Mouse (Mus musculus) forebrain, embryonic 13.5 days (tissue): ENCODE data around the gene 9930111J21Rik1. TPM values are rescaled to one million over a fixed set of nuclear protein-coding genes. Genes with fewer than 3 reads are reported as not detected.
"Not testable (repeated sequence)": the region's sequence is repeated elsewhere in the genome, so short reads cannot be mapped to it uniquely, and the experiment has no call there.

ENCODE experiments used
- ATAC-seq: fragments of 200-750 bp; cut with Nextera tagmentation; 2 replicates; pipeline ENCODE4 v1.8.0; 2017
- H3K27ac ChIP-seq: fragments of 300-500 bp; sonication (generic); 2 replicates; pipeline ENCODE4 v1.5.1; 2015; ENCODE audit warnings: inconsistent platforms, mild to moderate bottlenecking, moderate library complexity
- H3K27me3 ChIP-seq: fragments of 300-500 bp; sonication (generic); 2 replicates; pipeline ENCODE4 v1.6.1; 2015; ENCODE audit warnings: mild to moderate bottlenecking, inconsistent platforms
- H3K36me3 ChIP-seq: fragments of 300-500 bp; sonication (generic); 2 replicates; pipeline ENCODE4 v1.6.1; 2015; ENCODE audit warnings: mild to moderate bottlenecking, inconsistent platforms; ENCODE audit not compliant: poor library complexity, severe bottlenecking
- H3K4me1 ChIP-seq: fragments of 300-500 bp; sonication (generic); 2 replicates; pipeline ENCODE4 v1.6.1; 2015; ENCODE audit warnings: inconsistent platforms
- H3K4me2 ChIP-seq: fragments of 300-500 bp; sonication (generic); 2 replicates; pipeline ENCODE4 v1.6.1; 2015; ENCODE audit warnings: inconsistent platforms, mild to moderate bottlenecking, moderate library complexity
- H3K4me3 ChIP-seq: fragments of 300-500 bp; sonication (generic); 2 replicates; pipeline ENCODE4 v1.5.1; 2015; ENCODE audit warnings: mild to moderate bottlenecking, inconsistent platforms
- H3K9ac ChIP-seq: fragments of 300-500 bp; sonication (generic); 2 replicates; pipeline ENCODE4 v1.6.1; 2015; ENCODE audit warnings: mild to moderate bottlenecking, inconsistent platforms
- H3K9me3 ChIP-seq: fragments of 300-500 bp; sonication (generic); replicated peaks from 2 replicates; pipeline ENCODE4 v1.6.1; 2016; ENCODE audit warnings: inconsistent platforms
- WGBS: fragments of 180-500 bp; shearing (Covaris S2); methylation state at CpG from one replicate; pipeline ENCODE4 v1.1.7; 2015; 5-methylcytosine and 5-hydroxymethylcytosine counted together
- polyA plus RNA-seq: library from polyadenylated mRNA; unstranded; fragments of >200 nt; fragmentation: Nextera tagmentation; extraction: Ambion mirVana; gene quantifications from 2 replicates; pipeline ENCODE4 v1.2.1, GENCODE M21; 2015

9930111J21Rik1 gene
- polyA plus RNA-seq, 1 experiment from 2014 or later: 0.15 TPM

DNA sequence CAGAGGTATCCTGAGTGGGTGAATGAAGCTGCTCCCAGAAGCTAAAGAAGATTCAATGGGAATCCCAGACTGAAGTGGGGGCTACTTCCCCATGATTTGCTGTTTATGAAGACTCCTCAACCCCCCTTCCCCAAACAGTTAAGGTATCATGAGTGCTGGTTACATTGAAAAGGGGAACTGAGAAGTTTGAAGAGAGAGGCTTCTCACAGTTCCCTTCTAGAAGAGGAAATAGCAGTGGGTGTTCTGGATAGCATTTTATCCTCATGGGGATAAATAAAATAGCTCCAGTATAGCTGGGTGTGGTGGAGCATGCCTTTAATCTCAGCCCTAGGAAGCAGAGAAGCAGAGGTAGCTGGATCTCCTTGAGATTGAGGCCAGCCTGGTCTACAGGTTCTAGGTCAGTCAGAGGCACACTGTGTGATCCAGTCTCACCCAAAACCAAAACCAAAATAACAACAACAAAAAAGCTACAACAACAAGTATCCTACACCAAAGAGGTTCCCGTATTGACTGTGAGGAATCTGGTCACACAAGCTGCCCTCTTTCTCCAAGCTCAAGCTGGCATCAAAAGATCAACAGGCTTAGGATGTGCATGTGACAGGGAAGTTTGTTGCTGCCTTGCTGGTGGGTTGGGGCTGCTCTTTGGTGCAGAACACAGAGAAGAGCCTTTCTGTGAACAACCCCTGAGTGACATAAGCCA lies 808 bp downstream of the 9930111J21Rik1 start, which contains the start of gene Olfr56:
Olfr56 (plus strand) TSS at position 650 of the 700 bp plus-strand sequence.
- not testable (repeated sequence) for H3K27ac ChIP-seq, H3K4me3 ChIP-seq, H3K27me3 ChIP-seq, H3K4me1 ChIP-seq, H3K9ac ChIP-seq, H3K4me2 ChIP-seq, H3K36me3 ChIP-seq, ATAC-seq, H3K9me3 ChIP-seq
- no CpG with 5 or more reads among the region's 1 CpGs for WGBS

DNA sequence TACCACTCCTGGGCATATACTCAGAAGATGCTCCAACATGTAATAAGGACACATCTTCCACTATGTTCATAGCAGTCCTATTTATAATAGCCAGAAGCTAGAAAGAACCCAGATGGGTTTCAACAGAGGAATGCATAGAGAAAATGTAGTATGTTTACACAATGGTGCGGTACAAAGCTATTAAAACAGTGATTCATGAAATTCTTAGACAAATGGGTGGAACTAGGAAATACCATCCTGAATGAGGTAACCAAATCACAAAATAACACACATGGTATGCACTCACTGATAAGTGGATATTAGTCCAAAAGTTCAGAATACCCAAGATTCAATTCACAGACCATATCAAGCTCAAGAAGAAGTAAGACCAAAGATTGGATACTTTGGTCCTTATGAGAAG lies 4.5 kb downstream of the 9930111J21Rik1 start:
- not testable (repeated sequence) for H3K9ac ChIP-seq, H3K9me3 ChIP-seq, H3K4me3 ChIP-seq, H3K27me3 ChIP-seq, H3K4me2 ChIP-seq, ATAC-seq, H3K27ac ChIP-seq, H3K4me1 ChIP-seq, H3K36me3 ChIP-seq
- WGBS: no CpG with 5 or more reads among the region's 1 CpGs

DNA sequence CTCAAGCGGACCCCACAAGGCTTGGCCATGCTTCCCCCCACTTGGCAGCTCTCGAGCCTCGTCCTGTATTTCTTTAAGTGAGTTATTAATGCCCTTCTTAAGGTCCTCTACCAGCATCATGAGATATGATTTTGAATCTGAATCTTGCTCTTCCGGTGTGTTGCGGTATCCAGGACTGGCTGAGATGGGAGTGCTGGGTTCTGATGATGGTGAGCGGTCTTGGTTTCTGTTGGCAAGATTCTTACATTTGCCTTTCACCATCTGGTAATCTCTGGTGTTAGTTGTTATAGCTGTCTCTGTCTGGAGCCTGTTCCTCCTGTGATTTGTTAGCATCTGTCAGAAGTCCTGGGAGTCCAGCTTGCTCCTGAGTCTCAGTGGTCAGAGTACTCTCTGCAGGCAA lies 33.1 kb downstream of the 9930111J21Rik1 start, which contains the start of gene Psme2b:
Psme2b (minus strand) TSS at position 101 of the 400 bp plus-strand sequence.
- not testable (repeated sequence) for ATAC-seq, H3K9me3 ChIP-seq, H3K36me3 ChIP-seq, H3K4me2 ChIP-seq, H3K27me3 ChIP-seq, H3K4me3 ChIP-seq, H3K27ac ChIP-seq, H3K9ac ChIP-seq, H3K4me1 ChIP-seq
- WGBS: 91% methylated on average over 6 of the region's 6 CpGs

DNA sequence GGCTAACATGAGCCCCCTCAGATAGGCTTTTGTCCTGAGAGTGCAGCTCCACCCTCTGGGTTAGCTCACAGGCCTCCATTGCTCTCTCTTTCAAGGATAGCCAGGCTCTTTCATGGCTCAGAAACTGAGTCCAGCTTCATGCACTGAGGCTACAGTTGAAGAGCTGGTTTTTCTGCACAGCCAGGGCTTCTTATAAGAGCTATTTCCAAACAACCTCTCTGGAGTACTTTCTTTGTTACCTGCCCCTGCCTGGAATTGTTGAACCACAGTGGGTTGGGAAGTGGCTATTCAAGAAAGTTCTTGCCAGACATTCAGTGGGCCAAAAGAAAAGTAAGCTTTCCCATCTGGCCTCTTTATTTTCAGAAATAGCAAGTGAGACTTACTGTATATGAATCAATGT lies 39.9 kb downstream of the 9930111J21Rik1 start:
- not testable (repeated sequence) for H3K4me2 ChIP-seq, H3K4me3 ChIP-seq, H3K27ac ChIP-seq, H3K9me3 ChIP-seq, H3K4me1 ChIP-seq, ATAC-seq, H3K27me3 ChIP-seq, H3K36me3 ChIP-seq, H3K9ac ChIP-seq

DNA sequence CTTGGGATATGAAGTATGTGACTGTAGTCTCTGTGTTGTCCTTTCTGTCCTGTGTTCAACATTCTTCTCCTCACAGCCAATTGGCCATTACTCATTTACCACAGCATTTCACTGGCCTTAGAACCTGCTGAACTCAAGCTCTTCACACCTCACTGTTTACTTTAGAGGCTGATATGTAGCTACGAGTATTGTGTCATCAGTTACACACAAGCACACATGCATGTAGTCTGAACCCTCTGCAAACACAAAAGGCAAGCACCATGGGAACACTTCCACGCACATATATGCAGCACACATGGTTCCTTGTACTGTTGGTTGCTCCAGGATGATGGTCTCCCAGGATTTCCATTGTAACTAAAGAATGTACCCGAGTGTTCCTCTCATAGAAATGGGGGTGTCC lies 43.9 kb downstream of the 9930111J21Rik1 start:
- not testable (repeated sequence) for H3K4me3 ChIP-seq, H3K4me2 ChIP-seq, H3K27me3 ChIP-seq, H3K36me3 ChIP-seq, H3K9me3 ChIP-seq, H3K27ac ChIP-seq, H3K4me1 ChIP-seq, H3K9ac ChIP-seq, ATAC-seq
- no CpG with 5 or more reads among the region's 3 CpGs for WGBS

DNA sequence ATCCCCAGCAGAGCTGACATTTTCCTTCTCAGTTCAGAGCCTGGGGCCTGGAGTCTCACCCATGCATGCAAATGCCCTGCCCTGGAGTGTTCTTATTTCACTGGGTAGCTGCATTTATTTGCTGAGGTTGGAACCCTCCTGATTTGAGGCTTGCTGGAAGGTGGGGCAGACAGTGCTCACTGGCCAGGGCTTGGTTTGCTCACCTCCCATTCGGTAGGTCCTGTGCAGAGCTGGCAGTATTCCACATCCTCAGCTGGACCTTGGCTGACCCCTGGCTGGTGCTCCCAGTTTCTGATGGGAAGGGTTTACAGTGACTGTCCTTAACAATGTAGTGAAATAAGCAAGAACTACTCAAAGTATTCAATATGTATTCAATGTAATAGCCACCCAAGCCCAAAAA lies 45.3 kb downstream of the 9930111J21Rik1 start:
- not testable (repeated sequence) for H3K27me3 ChIP-seq, ATAC-seq, H3K27ac ChIP-seq, H3K36me3 ChIP-seq, H3K4me2 ChIP-seq, H3K4me3 ChIP-seq, H3K4me1 ChIP-seq, H3K9me3 ChIP-seq, H3K9ac ChIP-seq
- WGBS: 81% methylated on average over 1 of the region's 1 CpGs

DNA sequence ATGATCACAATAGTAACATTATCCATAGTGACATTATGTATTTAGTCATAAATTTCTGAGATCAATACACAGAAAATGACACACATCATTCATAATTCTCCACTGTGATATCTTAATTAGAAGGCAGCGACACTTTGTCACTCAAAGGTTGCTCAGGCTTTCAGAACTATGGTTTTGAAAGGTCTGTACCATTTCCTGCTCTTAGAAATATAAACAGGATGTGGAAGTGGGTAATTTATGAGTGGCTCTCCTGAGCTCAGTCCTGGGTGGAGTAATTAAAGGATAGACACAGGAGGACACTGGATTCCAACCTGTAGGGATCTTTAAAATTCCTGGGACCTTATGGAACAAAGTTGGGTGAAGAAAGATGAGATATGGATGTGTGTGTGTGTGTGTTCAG lies 45.8 kb downstream of the 9930111J21Rik1 start:
- not testable (repeated sequence) for H3K4me2 ChIP-seq, H3K4me1 ChIP-seq, H3K9me3 ChIP-seq, H3K4me3 ChIP-seq, H3K36me3 ChIP-seq, H3K27me3 ChIP-seq, H3K27ac ChIP-seq, ATAC-seq, H3K9ac ChIP-seq
- WGBS: 72% methylated on average over 1 of the region's 1 CpGs

DNA sequence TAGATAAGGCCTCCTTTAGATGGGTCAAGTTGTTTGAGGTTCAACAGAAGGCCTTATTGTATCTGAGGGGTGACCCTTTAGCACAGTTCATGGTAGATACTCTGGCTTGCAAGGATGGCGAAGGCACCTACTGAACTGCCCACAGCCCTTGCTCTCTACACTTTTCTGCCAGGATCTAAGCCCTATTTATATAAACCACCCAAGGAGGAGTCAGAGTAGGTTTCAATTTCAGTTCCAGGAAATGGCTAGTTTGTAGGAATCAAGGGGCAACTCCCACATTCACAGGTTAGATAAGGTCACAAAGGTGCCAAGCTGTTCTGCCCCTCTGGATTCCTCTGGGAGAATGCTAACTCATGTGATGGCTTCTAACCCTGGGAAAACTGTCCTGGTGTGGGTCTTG lies 51.1 kb downstream of the 9930111J21Rik1 start:
- not testable (repeated sequence) for H3K4me1 ChIP-seq, H3K9ac ChIP-seq, H3K9me3 ChIP-seq, H3K27me3 ChIP-seq, H3K36me3 ChIP-seq, H3K27ac ChIP-seq, H3K4me2 ChIP-seq, H3K4me3 ChIP-seq, ATAC-seq
- WGBS: 93% methylated on average over 1 of the region's 1 CpGs

DNA sequence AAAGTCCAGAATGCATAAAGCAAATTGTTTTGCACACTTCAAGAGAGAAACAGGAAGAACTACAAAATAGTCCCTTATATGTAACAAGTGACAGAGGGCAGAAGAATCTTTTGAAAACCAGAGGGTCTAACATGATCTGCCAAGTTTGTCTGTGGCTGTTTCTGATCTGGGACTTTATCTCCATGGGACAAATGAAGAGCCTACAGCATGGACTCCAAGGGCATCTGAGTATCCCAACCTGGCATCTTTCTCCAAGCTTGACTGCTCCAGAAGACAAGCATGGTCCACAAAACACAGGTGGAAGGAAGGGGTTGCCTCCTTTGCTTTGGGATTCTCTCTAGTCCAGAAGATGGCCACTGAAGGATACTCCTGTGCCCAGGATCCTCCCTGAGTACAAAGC lies 52.8 kb downstream of the 9930111J21Rik1 start:
- H3K9me3 ChIP-seq, H3K4me3 ChIP-seq, H3K4me1 ChIP-seq, H3K27me3 ChIP-seq, H3K9ac ChIP-seq, ATAC-seq, H3K4me2 ChIP-seq, H3K27ac ChIP-seq, H3K36me3 ChIP-seq: not testable (repeated sequence)

DNA sequence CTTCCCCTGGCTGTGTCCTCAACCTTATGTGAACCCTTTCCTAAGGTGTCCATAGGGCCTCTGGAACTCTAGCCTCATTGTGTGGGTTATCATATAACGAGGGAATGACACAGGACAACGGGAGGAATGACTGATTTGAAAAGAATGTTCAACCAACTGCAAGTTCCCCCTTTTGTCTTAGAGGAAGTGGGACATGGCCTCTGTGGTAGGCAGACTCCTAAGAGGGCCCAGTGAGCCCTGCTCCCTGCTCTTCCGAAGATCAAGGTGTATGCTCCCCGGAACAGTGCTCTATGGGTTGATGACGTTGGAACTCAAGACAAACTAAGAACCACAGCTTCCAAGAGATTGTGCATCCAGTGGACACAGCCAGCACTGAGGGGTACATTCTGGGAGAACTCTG lies 55.4 kb downstream of the 9930111J21Rik1 start:
- H3K9me3 ChIP-seq, H3K27ac ChIP-seq, H3K36me3 ChIP-seq, H3K9ac ChIP-seq, H3K27me3 ChIP-seq, H3K4me1 ChIP-seq, H3K4me3 ChIP-seq, H3K4me2 ChIP-seq, ATAC-seq: not testable (repeated sequence)
- WGBS: 76% methylated on average over 5 of the region's 5 CpGs

DNA sequence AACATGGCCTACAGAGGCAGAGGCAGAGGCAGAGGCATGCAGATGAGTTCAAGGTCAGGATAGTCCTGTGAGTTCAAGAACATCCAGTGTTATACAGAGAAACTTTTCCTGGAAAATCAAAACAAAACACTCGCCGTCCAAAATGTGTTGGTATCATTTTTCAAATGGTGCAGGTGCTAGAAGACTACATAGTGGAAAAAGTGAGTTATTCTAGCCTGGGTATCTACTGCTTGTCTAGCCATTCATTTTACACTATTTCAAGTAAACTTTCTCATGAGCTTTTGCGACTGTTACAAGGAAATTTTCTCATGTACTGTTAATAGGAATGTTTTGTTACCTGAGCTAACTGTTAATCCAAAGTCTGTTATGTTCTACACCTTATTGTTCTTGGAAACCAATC lies 60.8 kb downstream of the 9930111J21Rik1 start:
- H3K4me2 ChIP-seq: no peak overlapping the region
- H3K9me3 ChIP-seq: no peaks in the 10 kb centered on the region
- H3K27me3 ChIP-seq: no peaks in the 10 kb centered on the region
- no peak overlapping the region for H3K27ac ChIP-seq
- 89% methylated on average over 3 of the region's 3 CpGs for WGBS
- H3K9ac ChIP-seq: no peak overlapping the region
- no peak for ATAC-seq
- H3K36me3 ChIP-seq: no peaks in the 10 kb centered on the region
- no peaks in the 10 kb centered on the region for H3K4me1 ChIP-seq
- no peak overlapping the region for H3K4me3 ChIP-seq

DNA sequence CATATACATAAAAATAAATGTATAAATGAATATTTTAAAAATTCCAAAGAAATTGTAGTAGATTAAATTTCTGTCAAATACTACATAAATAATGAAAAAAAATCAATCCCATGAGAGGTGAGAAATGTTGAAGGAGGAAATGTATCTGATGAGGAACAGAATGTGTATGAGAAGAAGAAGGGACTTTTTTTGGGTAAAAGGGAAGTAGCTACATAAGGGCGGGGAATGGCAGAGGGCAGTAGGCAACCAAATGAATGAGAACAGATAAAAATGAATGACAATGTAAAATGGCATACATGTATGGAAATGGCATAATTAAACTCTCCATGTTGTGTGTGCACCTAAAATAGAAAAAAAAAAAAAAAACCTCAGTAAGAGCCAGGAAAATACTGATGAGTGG lies 65.6 kb downstream of the 9930111J21Rik1 start:
- ATAC-seq: no peak
- whole genome bisulfite sequencing: 88% methylated on average over 1 of the region's 1 CpGs
- Histone ChIP-seq H3K4me2 (no peak overlapping the region), H3K36me3 (no peaks in the 10 kb centered on the region), H3K4me1 (no peaks in the 10 kb centered on the region), H3K9me3 (no peaks in the 10 kb centered on the region), H3K27me3 (no peaks in the 10 kb centered on the region), H3K9ac (no peak overlapping the region), H3K27ac (no peak overlapping the region), H3K4me3 (no peak overlapping the region)

DNA sequence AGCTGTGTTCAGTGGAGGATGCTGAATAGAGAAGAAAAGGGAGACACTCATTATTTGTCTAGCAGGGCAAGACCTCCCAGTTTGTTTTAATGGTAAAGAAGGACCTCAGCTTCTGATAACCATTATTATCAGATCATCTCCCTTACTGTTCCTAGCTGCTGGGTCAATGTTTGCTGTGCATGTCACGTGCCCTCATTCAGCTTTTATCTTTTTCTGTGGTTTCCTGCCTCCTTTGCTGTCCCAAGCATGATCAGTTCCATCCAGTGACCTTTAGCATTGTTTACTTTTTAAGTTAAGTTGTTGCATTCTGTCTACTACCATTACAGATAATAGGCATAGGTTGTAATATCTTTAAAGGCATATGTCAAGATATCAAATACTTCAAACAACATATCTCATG lies 70.7 kb downstream of the 9930111J21Rik1 start:
- no peak overlapping the region for H3K4me2 ChIP-seq
- 72% methylated on average over 1 of the region's 1 CpGs for WGBS
- H3K9ac ChIP-seq: no peak overlapping the region
- H3K27ac ChIP-seq: no peak overlapping the region
- no peak overlapping the region for H3K4me3 ChIP-seq
- no peaks in the 10 kb centered on the region for H3K4me1 ChIP-seq
- H3K27me3 ChIP-seq: no peaks in the 10 kb centered on the region
- no peaks in the 10 kb centered on the region for H3K9me3 ChIP-seq
- no peak for ATAC-seq
- H3K36me3 ChIP-seq: no peaks in the 10 kb centered on the region
